Mouse (Mus musculus): Measurements from ENCODE around the gene Phlda2.
A peak's percentile ranks its signal among the peaks of the same experiment; 100 is the strongest.

GRCm38 (mm10) chr7:143466099-143466677, 36.8 kb downstream of the Phlda2 start:
- TF ChIP-seq POLR2AphosphoS5 (IDR thresholded peaks at IDR 0.05; ENCODE audit: insufficient replicate concordance, low read depth, low read length) = no peak
- TF ChIP-seq CTCF (IDR thresholded peaks at IDR 0.05; ENCODE audit: low read depth, low read length) = peak; percentile 65
- TF ChIP-seq GATA1 (IDR thresholded peaks at IDR 0.05; ENCODE audit: borderline replicate concordance, low read length) = no peak

Data from G1E (cell line).